Mouse (Mus musculus) limb, embryonic 11.5 days (tissue): ENCODE measurements at regions not wholly inside any gene's neighbourhood (a gene's known extent, or its start where the extent isn't known, plus 50 kb on each side); places are given as distances from the start of the nearest gene placed in this dataset.

Source experiments
- ATAC-seq: fragments of 200-750 bp; cut with Nextera tagmentation; 2 replicates; pipeline ENCODE4 v1.8.0; 2017; ENCODE audit warnings: low read depth; ENCODE audit not compliant: insufficient number of reproducible peaks, low FRiP score, low TSS enrichment
- DNase-seq: peaks from one replicate; pipeline ENCODE4 v3.0.0-alpha.2; 2015; ENCODE audit warnings: low spot score
- H3K27ac ChIP-seq: fragments of 300-500 bp; sonication (generic); replicated peaks from 2 replicates; pipeline ENCODE4 v1.5.1; 2014; ENCODE audit warnings: low read depth, mild to moderate bottlenecking, low read length
- H3K27me3 ChIP-seq: fragments of 300-500 bp; sonication (generic); 2 replicates; pipeline ENCODE4 v1.6.1; 2014; ENCODE audit warnings: mild to moderate bottlenecking, low read length, mixed read lengths; ENCODE audit not compliant: control insufficient read depth, insufficient read depth
- H3K36me3 ChIP-seq: fragments of 300-500 bp; sonication (generic); 2 replicates; pipeline ENCODE4 v1.6.1; 2014; ENCODE audit warnings: mild to moderate bottlenecking, low read length, moderate library complexity, mixed read lengths; ENCODE audit not compliant: control insufficient read depth, insufficient read depth
- H3K4me1 ChIP-seq: fragments of 300-500 bp; sonication (generic); 2 replicates; pipeline ENCODE4 v1.6.1; 2014; ENCODE audit warnings: low read length, mixed read lengths; ENCODE audit not compliant: control insufficient read depth, insufficient read depth
- H3K4me2 ChIP-seq: fragments of 300-500 bp; sonication (generic); 2 replicates; pipeline ENCODE4 v1.6.1; 2014; ENCODE audit warnings: low read depth, mild to moderate bottlenecking, moderate library complexity; ENCODE audit not compliant: severe bottlenecking
- H3K4me3 ChIP-seq: fragments of 300-500 bp; sonication (generic); 2 replicates; pipeline ENCODE4 v1.5.1; 2014; ENCODE audit warnings: low read depth, low read length
- H3K9ac ChIP-seq: fragments of 300-500 bp; sonication (generic); 2 replicates; pipeline ENCODE4 v1.6.1; 2014; ENCODE audit warnings: mild to moderate bottlenecking, low read length
- H3K9me3 ChIP-seq: fragments of 300-500 bp; sonication (generic); 2 replicates; pipeline ENCODE4 v1.6.1; 2016; ENCODE audit warnings: low read length; ENCODE audit not compliant: control insufficient read depth
- WGBS: fragments of 180-500 bp; shearing (Covaris S2); extraction: QIAGEN DNeasy Blood & Tissue Kit; methylation state at CpG from one replicate; pipeline ENCODE4 v1.1.7; 2014; 5-methylcytosine and 5-hydroxymethylcytosine counted together

DNA sequence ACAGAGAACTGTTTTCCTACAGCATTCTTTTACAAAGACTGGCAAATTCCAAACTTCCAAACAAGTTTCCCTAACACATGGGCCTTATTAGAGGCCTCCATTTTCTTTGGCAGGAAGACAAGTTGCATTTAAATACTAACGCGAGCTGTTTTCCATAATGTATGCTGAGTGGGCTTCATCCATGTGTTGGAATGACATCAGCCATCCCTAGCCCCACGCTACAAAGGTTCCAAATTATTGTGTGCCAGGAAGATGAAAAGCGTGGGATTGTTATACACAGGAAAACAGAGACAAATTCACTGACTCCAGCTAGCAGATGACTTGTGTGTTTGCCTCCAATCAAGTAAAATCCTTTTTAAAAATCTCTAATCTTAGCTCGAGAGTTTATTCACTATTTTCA lies 125.1 kb upstream of the Fbxl7 start:
- DNase-seq (no peak), ATAC-seq (no peak)
- no peaks in the 10 kb centered on the region for H3K9me3 ChIP-seq
- H3K36me3 ChIP-seq: no peaks in the 10 kb centered on the region
- 79% methylated on average over 5 of the region's 5 CpGs for WGBS
- H3K4me2 ChIP-seq: no peak overlapping the region
- H3K4me1 ChIP-seq: no peaks in the 10 kb centered on the region
- no peak overlapping the region for H3K9ac ChIP-seq
- H3K27me3 ChIP-seq: no peaks in the 10 kb centered on the region
- H3K4me3 ChIP-seq: no peak overlapping the region
- no peak overlapping the region for H3K27ac ChIP-seq

DNA sequence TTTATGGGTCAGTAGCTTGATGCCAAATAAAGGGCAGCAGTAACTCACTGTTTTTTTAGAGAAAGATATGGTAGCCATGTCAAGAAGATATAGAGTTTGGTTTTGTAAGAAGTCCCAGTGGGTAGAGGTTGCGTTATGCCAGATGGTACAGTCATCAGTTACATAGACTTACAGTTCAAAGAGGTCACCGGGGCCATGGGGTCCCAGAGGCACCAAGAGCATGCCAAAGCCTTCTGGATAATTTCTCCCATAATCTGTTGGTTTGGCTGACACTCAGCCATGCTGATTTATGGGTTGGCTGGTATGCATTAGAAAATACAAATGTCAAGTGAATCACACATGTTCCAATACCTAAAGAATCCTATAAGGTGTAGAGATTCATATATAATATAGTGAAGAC lies 137.9 kb upstream of the Fbxl7 start:
- 53% methylated on average over 2 of the region's 2 CpGs for WGBS
- Histone ChIP-seq H3K4me3 (no peak overlapping the region), H3K4me2 (no peak overlapping the region), H3K27me3 (no peaks in the 10 kb centered on the region), H3K9me3 (no peaks in the 10 kb centered on the region), H3K36me3 (no peaks in the 10 kb centered on the region), H3K27ac (no peak overlapping the region), H3K9ac (no peak overlapping the region), H3K4me1 (no peaks in the 10 kb centered on the region)
- DNase-seq: peak; percentile 42
- ATAC-seq: no peak

DNA sequence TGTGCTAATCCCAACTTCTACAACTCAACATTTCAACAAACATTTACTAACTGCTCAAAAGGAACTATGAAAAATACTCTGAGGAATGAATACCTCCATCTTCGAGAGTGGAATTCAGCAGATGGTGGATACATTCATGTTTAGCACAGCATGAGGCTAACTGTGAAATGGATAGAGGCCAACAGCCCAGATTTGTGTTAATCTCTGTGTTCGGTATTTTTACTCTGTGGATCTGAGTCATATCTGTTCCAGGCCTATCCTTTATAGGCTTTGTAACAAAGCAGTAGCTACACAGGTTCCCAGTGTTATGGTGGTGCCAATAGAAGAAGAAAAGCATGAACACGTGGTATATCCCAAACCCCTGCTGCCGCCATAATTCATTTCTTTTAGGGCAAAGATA lies 148.4 kb upstream of the Fbxl7 start:
- ATAC-seq (no peak), DNase-seq (no peak)
- no peak overlapping the region for H3K27ac ChIP-seq
- no peak overlapping the region for H3K4me3 ChIP-seq
- H3K4me2 ChIP-seq: no peak overlapping the region
- H3K36me3 ChIP-seq: no peaks in the 10 kb centered on the region
- H3K9me3 ChIP-seq: no peaks in the 10 kb centered on the region
- H3K9ac ChIP-seq: no peak overlapping the region
- no peaks in the 10 kb centered on the region for H3K27me3 ChIP-seq
- no peaks in the 10 kb centered on the region for H3K4me1 ChIP-seq
- WGBS: 84% methylated on average over 4 of the region's 4 CpGs

DNA sequence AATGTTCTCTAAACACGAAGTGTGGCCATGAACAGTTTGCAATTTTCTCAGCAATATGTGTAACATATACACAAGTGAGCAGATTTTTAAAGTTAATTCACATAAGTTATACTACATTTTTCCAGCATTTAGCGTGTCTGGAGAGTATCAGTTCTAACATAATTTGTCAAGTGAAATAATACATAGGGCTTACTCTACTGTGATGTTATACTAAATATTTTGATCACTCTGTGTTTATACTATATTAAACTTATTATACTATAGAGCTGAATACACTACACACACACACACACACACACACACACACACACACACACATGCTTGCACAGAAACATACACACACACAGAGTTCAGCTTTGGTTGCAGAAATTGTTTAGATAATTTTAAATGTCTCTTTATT lies 155.3 kb upstream of the Fbxl7 start:
- 83% methylated on average over 2 of the region's 2 CpGs for WGBS
- no peak overlapping the region for H3K27ac ChIP-seq
- ATAC-seq: no peak

DNA sequence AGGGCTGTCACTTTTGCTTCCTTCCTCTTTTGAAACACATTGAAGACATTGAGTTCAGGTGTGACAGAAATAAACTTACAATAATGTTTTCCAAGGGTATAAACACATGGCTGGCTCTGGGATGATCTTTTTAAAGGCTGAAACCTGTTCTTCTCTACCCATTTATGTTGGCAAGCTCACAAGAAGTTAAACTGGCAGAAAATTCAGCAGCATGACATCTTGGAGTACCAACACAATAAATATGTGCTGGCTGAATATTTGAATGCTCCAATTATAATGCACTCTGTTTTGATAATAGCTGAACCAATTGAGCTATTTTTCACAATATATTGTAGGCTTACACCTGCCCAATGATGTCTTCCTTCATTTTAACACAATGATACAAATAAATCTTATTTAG lies 168.1 kb upstream of the Fbxl7 start:
- H3K4me1 ChIP-seq: no peaks in the 10 kb centered on the region
- no peaks in the 10 kb centered on the region for H3K27me3 ChIP-seq
- H3K4me3 ChIP-seq: no peak overlapping the region
- H3K9me3 ChIP-seq: no peaks in the 10 kb centered on the region
- H3K4me2 ChIP-seq: no peak overlapping the region
- no peak overlapping the region for H3K27ac ChIP-seq
- H3K9ac ChIP-seq: no peak overlapping the region
- DNase-seq (no peak), ATAC-seq (no peak)
- H3K36me3 ChIP-seq: no peaks in the 10 kb centered on the region

More for the DNA sequence above, 155.3 kb upstream of the Fbxl7 start:
- no peak for DNase-seq
- Histone ChIP-seq H3K4me3 (no peak overlapping the region), H3K9me3 (no peaks in the 10 kb centered on the region), H3K9ac (no peak overlapping the region), H3K4me2 (no peak overlapping the region), H3K27me3 (no peaks in the 10 kb centered on the region), H3K36me3 (no peaks in the 10 kb centered on the region), H3K4me1 (no peaks in the 10 kb centered on the region)

DNA sequence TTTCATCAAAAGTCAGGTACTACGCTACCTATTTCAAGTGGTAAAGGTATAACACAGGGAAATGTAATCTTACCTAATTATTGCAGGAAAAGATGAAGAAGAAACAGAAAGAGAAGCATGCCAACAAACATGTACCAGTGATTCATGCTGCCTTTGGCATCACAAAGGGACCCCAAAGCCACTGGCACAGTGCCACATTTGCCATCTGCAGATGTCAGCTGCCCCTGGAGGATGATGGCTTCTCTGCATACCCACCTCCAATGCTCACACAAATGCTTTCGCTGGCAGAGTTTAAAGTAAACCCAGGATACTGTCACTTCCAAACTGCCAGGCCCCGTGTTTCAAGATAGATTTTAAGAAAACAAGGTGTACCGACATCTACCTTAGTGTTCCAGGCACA lies 168.6 kb upstream of the Fbxl7 start:
- Histone ChIP-seq H3K27ac (no peak overlapping the region), H3K36me3 (no peaks in the 10 kb centered on the region), H3K4me3 (no peak overlapping the region), H3K27me3 (no peaks in the 10 kb centered on the region), H3K4me2 (no peak overlapping the region), H3K9ac (no peak overlapping the region), H3K9me3 (no peaks in the 10 kb centered on the region), H3K4me1 (no peaks in the 10 kb centered on the region)
- DNase-seq (no peak), ATAC-seq (no peak)
- WGBS: 89% methylated on average over 4 of the region's 4 CpGs

DNA sequence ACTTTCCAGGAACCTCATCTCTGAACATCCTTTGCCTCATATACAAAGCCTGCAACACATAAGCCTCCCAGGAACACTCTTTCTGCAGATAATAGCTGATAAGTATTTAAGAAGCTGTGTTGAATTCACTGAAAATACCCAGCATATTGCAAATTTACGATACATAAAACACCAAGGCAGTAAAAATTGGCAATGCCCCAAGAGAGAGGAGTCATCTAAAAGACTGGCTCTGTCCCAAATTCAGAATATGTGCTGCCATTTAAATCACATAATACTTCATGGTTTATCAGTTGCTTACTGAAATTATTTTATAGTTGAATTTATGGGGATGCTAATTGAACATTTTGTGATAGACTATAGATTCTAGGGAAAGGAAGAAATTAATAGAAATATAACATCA lies 172.3 kb upstream of the Fbxl7 start:
- Histone ChIP-seq H3K27ac (no peak overlapping the region), H3K9me3 (no peaks in the 10 kb centered on the region), H3K4me1 (no peaks in the 10 kb centered on the region), H3K36me3 (no peaks in the 10 kb centered on the region), H3K27me3 (no peaks in the 10 kb centered on the region), H3K4me2 (no peak overlapping the region), H3K4me3 (no peak overlapping the region), H3K9ac (no peak overlapping the region)
- ATAC-seq: no peak
- 91% methylated on average over 1 of the region's 1 CpGs for WGBS
- DNase-seq: no peak

DNA sequence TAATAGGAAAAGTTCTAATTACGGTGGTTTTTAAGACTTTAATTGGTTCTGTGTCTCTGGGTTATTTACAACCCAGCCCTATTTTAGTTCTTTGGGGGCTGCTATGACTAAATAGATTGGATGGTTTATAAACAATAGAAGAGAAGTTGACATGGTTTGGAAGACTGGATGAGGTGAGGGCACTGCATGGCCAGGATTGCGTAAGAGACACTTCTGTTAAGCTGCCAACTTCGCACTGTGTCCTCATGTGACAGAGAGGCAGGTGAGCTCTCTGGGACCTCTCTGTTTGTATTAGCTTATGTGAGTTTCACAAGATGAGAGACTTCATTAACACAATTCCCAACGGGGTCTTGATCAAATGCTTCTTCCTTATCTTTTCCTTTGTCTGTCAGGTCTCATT lies 182.5 kb upstream of the Fbxl7 start:
- ATAC-seq (no peak), DNase-seq (no peak)
- no peak overlapping the region for H3K4me2 ChIP-seq
- H3K9me3 ChIP-seq: no peaks in the 10 kb centered on the region
- H3K27me3 ChIP-seq: no peaks in the 10 kb centered on the region
- no peak overlapping the region for H3K9ac ChIP-seq
- H3K36me3 ChIP-seq: no peaks in the 10 kb centered on the region
- no peak overlapping the region for H3K4me3 ChIP-seq
- 83% methylated on average over 4 of the region's 4 CpGs for WGBS
- H3K4me1 ChIP-seq: no peaks in the 10 kb centered on the region
- H3K27ac ChIP-seq: no peak overlapping the region

DNA sequence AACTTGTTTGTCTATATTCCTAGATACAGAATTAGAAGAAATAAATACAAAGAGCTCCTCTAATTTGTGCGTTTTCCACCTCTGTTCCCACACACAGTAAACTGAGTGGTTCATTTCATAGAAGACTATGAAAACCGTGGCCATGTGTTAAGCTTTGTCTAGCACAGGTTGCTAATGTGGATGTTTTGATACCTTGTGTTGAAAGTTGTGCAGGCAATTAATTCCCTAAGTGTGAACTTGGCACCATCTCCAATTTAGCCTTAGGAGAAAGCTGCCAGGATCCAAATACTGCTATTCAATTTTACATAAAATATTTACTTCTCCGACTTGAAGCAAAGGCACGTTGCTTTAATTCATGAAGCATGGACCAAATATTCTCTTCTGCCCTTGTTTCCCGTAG lies 187.4 kb upstream of the Fbxl7 start:
- DNase-seq (no peak), ATAC-seq (no peak)
- Histone ChIP-seq H3K9ac (no peak overlapping the region), H3K36me3 (no peaks in the 10 kb centered on the region), H3K27ac (no peak overlapping the region), H3K9me3 (no peaks in the 10 kb centered on the region), H3K4me3 (no peak overlapping the region), H3K4me1 (no peaks in the 10 kb centered on the region), H3K4me2 (no peak overlapping the region), H3K27me3 (no peaks in the 10 kb centered on the region)
- WGBS: 88% methylated on average over 5 of the region's 5 CpGs
